Mouse (Mus musculus): ENCODE data around the gene Irak2. TPM values are rescaled to one million over a fixed set of nuclear protein-coding genes. Genes with fewer than 3 reads are reported as not detected.
"Not testable (repeated sequence)": the region's sequence is repeated elsewhere in the genome, so short reads cannot be mapped to it uniquely, and the experiment has no call there.

The Irak2 gene
- polyA plus RNA-seq, 1 experiment = not detected

DNA sequence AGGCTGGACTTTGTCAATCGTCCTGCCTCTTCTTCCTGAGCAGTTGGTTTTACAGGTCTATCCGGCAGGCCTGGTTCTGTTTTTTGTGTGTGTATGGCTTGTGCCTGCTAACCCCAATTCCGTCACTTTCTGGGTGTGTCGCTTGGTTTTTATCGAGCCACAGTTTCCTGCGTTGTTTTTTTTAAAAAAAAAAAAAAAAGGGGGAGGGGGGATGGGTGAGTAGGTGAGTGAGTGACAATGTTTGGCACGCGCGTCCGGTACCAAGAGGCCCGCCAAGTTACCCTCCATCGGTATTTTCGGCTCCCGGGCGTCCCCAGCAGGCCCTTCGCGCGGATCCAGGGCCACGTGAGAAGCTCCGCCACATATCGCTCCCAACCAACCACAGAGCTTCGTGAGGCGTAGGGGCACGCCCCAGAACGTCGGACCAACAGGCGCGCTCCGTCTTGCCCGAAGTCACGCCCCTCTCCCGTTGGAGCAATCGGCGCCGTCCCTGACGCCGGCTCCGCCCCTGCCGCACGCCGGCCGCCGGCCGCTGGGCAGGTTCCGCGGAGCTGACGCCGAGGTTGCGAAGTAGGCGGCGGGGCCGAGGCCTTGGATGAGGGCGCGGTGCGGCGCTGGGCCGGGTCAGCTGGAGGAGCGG lies 58.4 kb downstream of the Irak2 start, which contains the start of gene Tatdn2:
Gene Tatdn2 (plus strand): TSS at position 469 of the 640 bp plus-strand sequence.
- under 1% methylated on average over 58 of the region's 58 CpGs for WGBS
- peak within 1 kb of the TSS; percentile 72 for H3K27ac ChIP-seq (ENCODE audit: insufficient read depth, low read depth, low read length)
- peaks cover 11% of the 10 kb centered on the region for H3K4me1 ChIP-seq (ENCODE audit: control insufficient read depth, insufficient read depth, low read length)
- H3K4me3 ChIP-seq (ENCODE audit: insufficient read depth, low read depth, low read length) = peak within 1 kb of the TSS; percentile 63
- TF ChIP-seq CTCF (IDR thresholded peaks at IDR 0.05; ENCODE audit: insufficient read depth, low read depth, low read length) (no peak), POLR2A (IDR thresholded peaks at IDR 0.05; ENCODE audit: insufficient read depth, low read depth, low read length) (peak; percentile 55)

DNA sequence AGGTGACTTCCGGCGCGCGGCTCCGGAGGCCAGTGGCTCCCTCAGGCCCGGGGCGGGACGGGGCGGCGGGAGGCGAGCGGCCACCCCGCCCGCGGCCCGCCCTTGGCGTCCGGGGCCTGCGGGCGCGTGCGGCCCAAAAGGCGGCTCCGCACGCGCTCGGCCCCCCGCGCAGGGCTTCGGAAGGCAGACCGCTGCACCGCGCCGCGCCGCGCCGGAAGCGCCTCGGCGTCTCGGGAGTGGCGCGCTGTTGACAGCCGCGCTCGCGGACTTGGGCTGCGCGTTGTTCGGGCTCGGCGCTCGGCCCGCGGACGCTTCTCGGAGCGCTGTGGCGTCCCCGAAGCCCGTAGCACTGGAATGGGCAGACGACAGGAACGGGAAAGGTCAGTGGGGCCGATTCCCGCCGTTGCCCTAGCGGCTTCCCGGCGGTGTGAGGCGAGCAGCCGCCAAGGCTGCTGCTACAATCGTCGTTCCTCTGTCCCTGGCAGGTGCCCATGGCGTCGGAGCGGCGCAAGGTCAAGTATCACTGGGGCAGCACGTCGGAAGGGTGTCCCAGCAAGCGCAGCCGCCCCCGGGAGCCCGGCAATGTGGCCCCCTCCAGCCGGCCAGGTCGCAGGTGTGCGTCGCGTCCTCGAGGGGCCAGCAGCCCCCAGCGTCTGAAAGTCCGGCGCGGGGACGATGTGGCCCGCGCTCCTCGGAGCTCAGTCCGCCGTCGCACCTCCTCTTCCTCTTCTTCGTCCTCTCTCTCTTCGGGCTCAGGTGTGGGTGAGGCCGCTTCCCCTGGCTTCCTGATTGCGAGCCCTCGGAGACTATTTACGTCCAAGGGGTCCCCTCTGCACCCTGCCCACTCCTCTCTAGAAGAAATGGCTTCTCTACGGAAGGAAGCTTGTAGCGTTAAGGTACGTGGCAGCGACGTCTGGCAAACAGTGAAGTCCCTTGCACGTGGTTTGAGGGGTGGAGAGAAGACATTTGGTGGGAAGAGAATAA lies 59.2 kb downstream of the Irak2 start:
- under 1% methylated on average over 113 of the region's 113 CpGs for whole genome bisulfite sequencing
- no peak for TF ChIP-seq CTCF (IDR thresholded peaks at IDR 0.05; ENCODE audit: insufficient read depth, low read depth, low read length)
- no peak for TF ChIP-seq POLR2A (IDR thresholded peaks at IDR 0.05; ENCODE audit: insufficient read depth, low read depth, low read length)
- Histone ChIP-seq H3K4me1 (ENCODE audit: control insufficient read depth, insufficient read depth, low read length) (peaks cover 11% of the 10 kb centered on the region), H3K4me3 (ENCODE audit: insufficient read depth, low read depth, low read length) (peak overlapping the region; percentile 63), H3K27ac (ENCODE audit: insufficient read depth, low read depth, low read length) (peak overlapping the region; percentile 13; the same call in 1 of the 2 replicates)

DNA sequence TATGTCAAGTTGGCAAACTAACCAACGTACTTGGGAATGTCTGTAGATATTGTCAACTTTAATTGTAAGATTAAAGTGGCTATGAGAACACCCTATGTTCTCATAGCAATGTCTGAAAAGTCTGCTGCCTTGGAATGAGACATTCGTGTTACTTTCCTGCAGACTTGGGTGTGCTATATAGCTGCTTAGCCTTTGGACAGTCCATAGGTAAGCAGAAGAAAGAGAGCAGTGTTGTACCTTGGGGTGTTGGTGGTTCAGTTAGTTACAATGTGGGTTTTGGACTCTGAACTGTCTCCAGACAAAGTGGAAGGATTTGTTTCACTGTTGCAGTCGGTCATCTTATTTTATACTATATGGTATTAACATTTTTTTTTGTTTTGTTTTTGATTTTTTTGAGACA lies 74.5 kb downstream of the Irak2 start:
- H3K4me1 ChIP-seq (ENCODE audit: control insufficient read depth, insufficient read depth, low read length) = no peaks in the 10 kb centered on the region
- no peak overlapping the region for H3K27ac ChIP-seq (ENCODE audit: insufficient read depth, low read depth, low read length)
- no peak overlapping the region for H3K4me3 ChIP-seq (ENCODE audit: insufficient read depth, low read depth, low read length)
- 90% methylated on average over 3 of the region's 3 CpGs for WGBS
- TF ChIP-seq CTCF (IDR thresholded peaks at IDR 0.05; ENCODE audit: insufficient read depth, low read depth, low read length) (no peak), POLR2A (IDR thresholded peaks at IDR 0.05; ENCODE audit: insufficient read depth, low read depth, low read length) (no peak)

DNA sequence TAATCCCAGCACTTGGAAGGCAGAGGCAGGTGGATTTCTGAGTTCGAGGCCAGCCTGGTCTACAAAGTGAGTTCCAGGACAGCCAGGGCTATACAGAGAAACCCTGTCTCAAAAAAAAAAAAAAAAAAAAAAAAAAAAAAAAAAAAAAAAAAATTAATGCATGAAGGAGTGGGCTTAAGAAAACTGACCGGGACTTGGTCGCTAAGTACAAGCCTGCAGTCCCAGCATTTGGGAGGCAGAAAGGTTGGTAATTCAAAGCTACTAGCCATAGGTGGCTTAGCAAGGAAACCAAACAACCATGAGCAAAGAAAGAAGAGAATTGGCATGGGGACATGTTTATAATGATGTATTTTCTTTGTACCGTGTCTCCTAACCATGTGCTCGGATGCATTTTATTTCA lies 75.1 kb downstream of the Irak2 start:
- H3K4me3 ChIP-seq (ENCODE audit: insufficient read depth, low read depth, low read length); H3K27ac ChIP-seq (ENCODE audit: insufficient read depth, low read depth, low read length); H3K4me1 ChIP-seq (ENCODE audit: control insufficient read depth, insufficient read depth, low read length): not testable (repeated sequence)
- 93% methylated on average over 5 of the region's 5 CpGs for WGBS

DNA sequence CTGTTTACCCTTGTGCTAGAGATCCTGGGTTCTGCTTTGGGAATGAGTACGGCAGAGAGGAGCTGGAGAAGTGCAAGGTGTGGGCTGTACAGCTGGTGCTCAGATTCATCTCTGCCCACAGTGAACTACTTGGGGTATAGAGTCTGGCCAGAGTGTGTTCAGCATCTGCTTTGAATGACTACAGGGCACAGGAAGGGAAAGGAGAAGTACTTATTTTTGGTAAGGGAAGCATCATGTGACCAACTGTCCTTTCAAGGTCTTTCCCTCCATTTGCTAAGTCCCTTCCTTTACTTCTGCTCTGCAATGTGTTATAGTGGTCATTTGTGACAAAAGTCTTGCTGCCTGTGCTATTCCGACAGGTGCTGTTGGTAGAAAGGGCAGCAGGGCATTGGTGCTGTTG lies 76.0 kb downstream of the Irak2 start:
- Histone ChIP-seq H3K27ac (ENCODE audit: insufficient read depth, low read depth, low read length) (no peak overlapping the region), H3K4me3 (ENCODE audit: insufficient read depth, low read depth, low read length) (no peak overlapping the region), H3K4me1 (ENCODE audit: control insufficient read depth, insufficient read depth, low read length) (no peaks in the 10 kb centered on the region)
- 83% methylated on average over 2 of the region's 2 CpGs for WGBS
- no peak for TF ChIP-seq POLR2A (IDR thresholded peaks at IDR 0.05; ENCODE audit: insufficient read depth, low read depth, low read length)
- TF ChIP-seq CTCF (IDR thresholded peaks at IDR 0.05; ENCODE audit: insufficient read depth, low read depth, low read length) = no peak

DNA sequence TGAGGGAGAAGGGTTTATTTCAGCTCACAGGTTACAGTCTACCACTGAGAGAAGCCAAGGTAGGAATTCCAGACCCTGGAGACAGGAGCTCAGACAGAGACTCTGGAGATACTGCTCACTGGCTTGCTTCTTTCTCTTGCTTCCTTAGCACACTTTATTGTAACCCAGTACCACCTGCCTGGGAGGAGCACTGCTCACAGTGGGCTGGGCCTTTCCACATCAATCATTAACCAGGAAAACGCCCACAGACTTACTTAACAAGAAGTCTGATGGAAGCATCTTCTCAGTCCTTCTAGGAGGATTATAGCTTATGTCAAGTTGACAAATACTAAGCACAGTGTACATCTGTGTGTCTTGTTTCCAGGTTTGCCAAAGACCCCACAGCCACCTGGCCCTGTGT lies 76.5 kb downstream of the Irak2 start:
- WGBS = 96% methylated on average over 1 of the region's 1 CpGs
- no peak overlapping the region for H3K27ac ChIP-seq (ENCODE audit: insufficient read depth, low read depth, low read length)
- no peak overlapping the region for H3K4me3 ChIP-seq (ENCODE audit: insufficient read depth, low read depth, low read length)
- no peaks in the 10 kb centered on the region for H3K4me1 ChIP-seq (ENCODE audit: control insufficient read depth, insufficient read depth, low read length)
- TF ChIP-seq CTCF (IDR thresholded peaks at IDR 0.05; ENCODE audit: insufficient read depth, low read depth, low read length) (no peak), POLR2A (IDR thresholded peaks at IDR 0.05; ENCODE audit: insufficient read depth, low read depth, low read length) (no peak)

DNA sequence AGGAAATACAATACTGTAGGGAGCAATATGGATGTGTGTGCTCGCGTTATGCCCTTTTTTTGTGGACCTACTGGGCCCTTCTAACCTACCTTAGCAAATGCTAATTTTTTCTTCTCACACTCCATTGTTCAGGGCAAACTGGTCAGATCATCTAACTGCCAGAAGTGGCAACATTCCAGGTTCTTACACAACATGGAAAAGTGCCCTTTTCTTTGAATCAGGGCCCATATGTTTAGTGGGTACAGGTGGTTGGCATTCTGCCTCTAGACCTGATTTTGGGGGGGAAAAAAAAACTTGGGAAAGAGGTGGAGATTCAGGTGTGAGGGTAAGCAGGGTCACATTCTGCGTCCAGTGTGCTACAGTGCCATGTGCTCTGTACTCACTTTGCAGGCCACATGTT lies 79.3 kb downstream of the Irak2 start:
- WGBS = 79% methylated on average over 3 of the region's 3 CpGs
- TF ChIP-seq POLR2A (IDR thresholded peaks at IDR 0.05; ENCODE audit: insufficient read depth, low read depth, low read length) (no peak), CTCF (IDR thresholded peaks at IDR 0.05; ENCODE audit: insufficient read depth, low read depth, low read length) (no peak)
- Histone ChIP-seq H3K27ac (ENCODE audit: insufficient read depth, low read depth, low read length) (no peak overlapping the region), H3K4me1 (ENCODE audit: control insufficient read depth, insufficient read depth, low read length) (no peaks in the 10 kb centered on the region), H3K4me3 (ENCODE audit: insufficient read depth, low read depth, low read length) (no peak overlapping the region)

DNA sequence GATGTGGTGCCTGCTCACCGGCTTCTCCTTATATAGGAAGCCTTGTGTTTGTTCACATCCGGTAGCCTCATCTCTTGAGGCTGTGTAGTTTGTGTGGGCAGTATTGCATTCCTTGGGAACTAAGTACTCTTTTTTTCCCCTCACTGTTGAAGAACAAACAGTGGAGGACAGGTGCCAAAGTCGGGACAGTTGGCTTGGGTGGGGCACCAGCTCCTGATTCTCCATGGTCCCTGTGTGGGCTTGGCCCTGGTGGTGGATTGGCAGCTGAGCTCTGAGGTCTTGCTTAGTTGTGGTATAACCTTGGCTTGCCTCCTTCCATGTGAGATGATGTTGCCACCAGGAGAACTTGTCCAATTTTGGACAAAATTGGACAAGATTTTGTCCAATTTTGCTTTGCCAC lies 81.6 kb downstream of the Irak2 start, which contains the start of gene Ghrl:
Gene Ghrl (minus strand): TSS at position 3 of the 400 bp plus-strand sequence.
- Histone ChIP-seq H3K27ac (ENCODE audit: insufficient read depth, low read depth, low read length) (no peak within 1 kb of the TSS), H3K4me1 (ENCODE audit: control insufficient read depth, insufficient read depth, low read length) (no peaks in the 10 kb centered on the region), H3K4me3 (ENCODE audit: insufficient read depth, low read depth, low read length) (no peak within 1 kb of the TSS)
- 86% methylated on average over 3 of the region's 3 CpGs for WGBS
- TF ChIP-seq POLR2A (IDR thresholded peaks at IDR 0.05; ENCODE audit: insufficient read depth, low read depth, low read length) = no peak
- TF ChIP-seq CTCF (IDR thresholded peaks at IDR 0.05; ENCODE audit: insufficient read depth, low read depth, low read length) = no peak

DNA sequence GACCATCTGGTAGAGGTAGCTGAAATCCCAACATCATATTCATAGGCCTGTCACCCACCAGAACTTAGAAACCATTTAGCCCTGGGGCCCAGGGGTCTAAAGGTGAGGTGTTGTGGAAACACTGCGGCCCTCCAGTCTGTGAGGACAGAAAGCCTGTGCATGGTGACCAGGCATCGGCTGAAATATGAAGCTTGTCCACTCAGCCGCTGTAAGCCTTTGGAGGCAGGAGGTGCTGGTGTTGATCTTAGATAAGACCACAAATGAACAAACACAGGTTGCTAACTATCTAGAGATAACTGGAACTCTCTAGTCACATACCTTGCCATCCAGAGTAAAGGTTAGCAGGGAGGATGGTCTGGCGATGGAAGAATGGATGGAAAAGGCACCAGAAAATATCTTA lies 82.8 kb downstream of the Irak2 start:
- Histone ChIP-seq H3K4me1 (ENCODE audit: control insufficient read depth, insufficient read depth, low read length) (no peaks in the 10 kb centered on the region), H3K27ac (ENCODE audit: insufficient read depth, low read depth, low read length) (no peak overlapping the region), H3K4me3 (ENCODE audit: insufficient read depth, low read depth, low read length) (no peak overlapping the region)
- TF ChIP-seq CTCF (IDR thresholded peaks at IDR 0.05; ENCODE audit: insufficient read depth, low read depth, low read length) = no peak
- WGBS = 95% methylated on average over 4 of the region's 4 CpGs

All from olfactory bulb, adult 2 months (tissue).